Mouse (Mus musculus): Measurements from ENCODE around the gene Olfr202. TPM values are rescaled to one million over a fixed set of nuclear protein-coding genes. Genes with fewer than 3 reads are reported as not detected.
"Not testable (repeated sequence)": the region's sequence is repeated elsewhere in the genome, so short reads cannot be mapped to it uniquely, and the experiment has no call there.

The Olfr202 gene
- not detected in 2 replicates for total RNA-seq (2012; rRNA removed)

DNA sequence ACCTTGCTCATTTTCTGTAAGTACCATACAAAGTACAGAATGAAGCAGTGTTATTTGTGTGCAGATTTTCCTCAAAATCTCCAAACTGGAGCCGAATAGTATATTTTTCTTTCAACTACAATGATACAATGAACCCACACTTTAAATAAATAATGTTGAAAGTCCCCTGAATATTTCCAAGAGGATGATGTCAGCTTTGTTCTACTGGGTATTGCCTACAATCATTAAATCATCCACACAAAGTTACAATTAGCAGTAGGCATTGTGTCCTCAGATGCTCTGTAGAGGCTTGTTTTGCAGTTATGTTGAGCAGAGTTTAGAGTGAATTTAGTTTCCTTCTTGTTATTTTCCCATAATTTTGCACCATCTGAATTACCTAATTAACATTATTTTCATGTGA, at the start of gene Olfr202:
Gene Olfr202, minus strand, starts transcription at position 101 of the 400 bp plus-strand sequence.
- TF ChIP-seq MAFK (IDR thresholded peaks at IDR 0.05; ENCODE audit: insufficient read depth, low read depth, low read length) (no peak), CHD2 (IDR thresholded peaks at IDR 0.05; ENCODE audit: low read depth, low read length) (no peak), ZNF384 (IDR thresholded peaks at IDR 0.05; ENCODE audit: low read depth, low read length) (no peak), ZC3H11A (IDR thresholded peaks at IDR 0.05; ENCODE audit: borderline replicate concordance, low read depth, low read length) (no peak), HCFC1 (IDR thresholded peaks at IDR 0.05; ENCODE audit: borderline replicate concordance, insufficient read depth, low read length) (no peak)
- in situ Hi-C loops (cut with MboI; ENCODE audit: low sequenced_read_pairs in 2 of 2, unreplicated experiment in 2 of 2), result no loop called here
- DNase-seq (ENCODE audit: low read depth, low spot score), result no peak
- Histone ChIP-seq H3K4me1 (ENCODE audit: control insufficient read depth in 2 of 2, insufficient read depth in 2 of 2, low read length in 2 of 2, poor library complexity in 1 of 2) (no peaks in the 10 kb centered on the region), H3K4me3 (ENCODE audit: insufficient read depth in 1 of 2, low read depth in 1 of 2, low read length in 2 of 2, poor library complexity in 1 of 2, severe bottlenecking in 1 of 2) (no peak within 1 kb of the TSS), H3K36me3 (ENCODE audit: control insufficient read depth, insufficient read depth, low read length, poor library complexity, severe bottlenecking) (no peaks in the 10 kb centered on the region), H3K9ac (ENCODE audit: insufficient read depth, low read depth, low read length, poor library complexity, severe bottlenecking) (no peak within 1 kb of the TSS), H3K9me3 (ENCODE audit: control insufficient read depth, insufficient read depth, low read depth, low read length) (no peaks in the 10 kb centered on the region), H3K27ac (ENCODE audit: insufficient read depth, low read depth, low read length, poor library complexity, severe bottlenecking) (no peak within 1 kb of the TSS)

DNA sequence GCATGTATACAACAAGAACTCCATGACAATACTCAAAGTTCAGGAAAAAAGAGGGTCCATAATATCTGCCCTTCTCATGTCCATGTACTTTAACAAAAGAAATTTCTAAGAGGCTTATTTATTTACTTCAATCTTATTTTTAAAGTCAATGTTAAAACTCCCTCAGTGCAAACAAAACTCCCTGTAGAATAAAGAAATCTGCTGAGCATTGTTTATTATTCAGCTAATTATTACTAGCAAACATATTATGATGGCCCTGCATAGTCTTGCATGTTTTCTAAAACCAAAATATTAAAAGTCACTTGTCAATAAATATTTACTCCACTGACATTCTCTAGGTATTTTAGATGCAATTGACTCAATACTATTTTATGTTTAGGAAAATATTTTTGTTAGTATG, 44.4 kb upstream of the Olfr202 start, which contains the start of gene Olfr205:
Gene Olfr205, minus strand, starts transcription at position 101 of the 400 bp plus-strand sequence.
- no peak within 1 kb of the TSS for H3K9ac ChIP-seq (ENCODE audit: insufficient read depth, low read depth, low read length, poor library complexity, severe bottlenecking)
- DNase-seq (ENCODE audit: low read depth, low spot score), result no peak
- no peaks in the 10 kb centered on the region for H3K9me3 ChIP-seq (ENCODE audit: control insufficient read depth, insufficient read depth, low read depth, low read length)
- no peaks in the 10 kb centered on the region for H3K36me3 ChIP-seq (ENCODE audit: control insufficient read depth, insufficient read depth, low read length, poor library complexity, severe bottlenecking)
- no peaks in the 10 kb centered on the region for H3K4me1 ChIP-seq (ENCODE audit: control insufficient read depth in 2 of 2, insufficient read depth in 2 of 2, low read length in 2 of 2, poor library complexity in 1 of 2)
- H3K4me3 ChIP-seq (ENCODE audit: insufficient read depth in 1 of 2, low read depth in 1 of 2, low read length in 2 of 2, poor library complexity in 1 of 2, severe bottlenecking in 1 of 2), result no peak within 1 kb of the TSS
- in situ Hi-C loops (cut with MboI; ENCODE audit: low sequenced_read_pairs in 2 of 2, unreplicated experiment in 2 of 2), result no loop called here
- no peak within 1 kb of the TSS for H3K27ac ChIP-seq (ENCODE audit: insufficient read depth, low read depth, low read length, poor library complexity, severe bottlenecking)
- TF ChIP-seq HCFC1 (IDR thresholded peaks at IDR 0.05; ENCODE audit: borderline replicate concordance, insufficient read depth, low read length) (no peak), ZC3H11A (IDR thresholded peaks at IDR 0.05; ENCODE audit: borderline replicate concordance, low read depth, low read length) (no peak), ZNF384 (IDR thresholded peaks at IDR 0.05; ENCODE audit: low read depth, low read length) (no peak), MAFK (IDR thresholded peaks at IDR 0.05; ENCODE audit: insufficient read depth, low read depth, low read length) (no peak)

DNA sequence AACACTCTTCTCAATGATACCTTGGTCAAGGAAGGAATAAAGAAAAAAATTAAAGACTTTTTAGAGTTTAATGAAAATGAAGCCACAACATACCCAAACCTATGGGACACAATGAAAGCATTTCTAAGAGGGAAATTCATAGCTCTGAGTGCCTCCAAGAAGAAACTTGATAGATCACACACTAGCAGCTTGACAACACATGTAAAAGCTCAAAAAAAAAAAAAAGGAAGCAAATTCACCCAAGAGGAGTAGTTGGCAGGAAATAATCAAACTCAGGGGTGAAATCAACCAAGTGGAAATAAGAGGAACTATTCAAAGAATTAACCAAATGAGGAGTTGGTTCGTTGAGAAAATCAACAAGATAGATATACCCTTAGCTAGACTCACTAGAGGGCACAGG, 36.7 kb upstream of the Olfr202 start:
- in situ Hi-C loops (cut with MboI; ENCODE audit: low sequenced_read_pairs in 2 of 2, unreplicated experiment in 2 of 2); H3K9ac ChIP-seq (ENCODE audit: insufficient read depth, low read depth, low read length, poor library complexity, severe bottlenecking); H3K36me3 ChIP-seq (ENCODE audit: control insufficient read depth, insufficient read depth, low read length, poor library complexity, severe bottlenecking); H3K4me3 ChIP-seq (ENCODE audit: insufficient read depth in 1 of 2, low read depth in 1 of 2, low read length in 2 of 2, poor library complexity in 1 of 2, severe bottlenecking in 1 of 2); H3K27ac ChIP-seq (ENCODE audit: insufficient read depth, low read depth, low read length, poor library complexity, severe bottlenecking); DNase-seq (ENCODE audit: low read depth, low spot score); H3K9me3 ChIP-seq (ENCODE audit: control insufficient read depth, insufficient read depth, low read depth, low read length); H3K4me1 ChIP-seq (ENCODE audit: control insufficient read depth in 2 of 2, insufficient read depth in 2 of 2, low read length in 2 of 2, poor library complexity in 1 of 2): not testable (repeated sequence)

DNA sequence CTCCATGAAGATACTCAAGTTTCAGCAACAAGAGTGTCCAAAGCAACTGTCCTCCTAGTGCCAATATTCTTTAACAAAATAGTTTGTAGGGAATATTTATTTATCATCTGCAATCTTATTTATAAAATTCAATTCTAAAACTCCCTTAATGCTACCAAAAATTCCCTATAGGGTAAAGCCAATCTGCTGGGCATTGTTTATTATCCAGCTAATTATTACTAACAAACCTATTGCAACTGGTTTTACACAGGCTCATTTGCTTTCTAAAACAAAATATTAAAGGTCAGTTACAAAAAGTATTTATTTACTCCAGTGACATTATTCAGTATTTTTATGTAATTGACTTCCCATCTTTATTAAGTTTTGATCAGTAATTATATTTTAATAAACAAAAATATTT, 31.6 kb upstream of the Olfr202 start, which contains the start of gene Olfr204:
Gene Olfr204, minus strand, starts transcription at position 101 of the 400 bp plus-strand sequence.
- TF ChIP-seq ZNF384 (IDR thresholded peaks at IDR 0.05; ENCODE audit: low read depth, low read length) (no peak), HCFC1 (IDR thresholded peaks at IDR 0.05; ENCODE audit: borderline replicate concordance, insufficient read depth, low read length) (no peak), CHD2 (IDR thresholded peaks at IDR 0.05; ENCODE audit: low read depth, low read length) (no peak)
- H3K4me1 ChIP-seq (ENCODE audit: control insufficient read depth in 2 of 2, insufficient read depth in 2 of 2, low read length in 2 of 2, poor library complexity in 1 of 2), result no peaks in the 10 kb centered on the region
- H3K4me3 ChIP-seq (ENCODE audit: insufficient read depth in 1 of 2, low read depth in 1 of 2, low read length in 2 of 2, poor library complexity in 1 of 2, severe bottlenecking in 1 of 2), result no peak within 1 kb of the TSS
- no peak within 1 kb of the TSS for H3K9ac ChIP-seq (ENCODE audit: insufficient read depth, low read depth, low read length, poor library complexity, severe bottlenecking)
- no peak within 1 kb of the TSS for H3K27ac ChIP-seq (ENCODE audit: insufficient read depth, low read depth, low read length, poor library complexity, severe bottlenecking)
- no peak for DNase-seq (ENCODE audit: low read depth, low spot score)
- no peaks in the 10 kb centered on the region for H3K9me3 ChIP-seq (ENCODE audit: control insufficient read depth, insufficient read depth, low read depth, low read length)
- in situ Hi-C loops (cut with MboI; ENCODE audit: low sequenced_read_pairs in 2 of 2, unreplicated experiment in 2 of 2), result no loop called here
- no peaks in the 10 kb centered on the region for H3K36me3 ChIP-seq (ENCODE audit: control insufficient read depth, insufficient read depth, low read length, poor library complexity, severe bottlenecking)

DNA sequence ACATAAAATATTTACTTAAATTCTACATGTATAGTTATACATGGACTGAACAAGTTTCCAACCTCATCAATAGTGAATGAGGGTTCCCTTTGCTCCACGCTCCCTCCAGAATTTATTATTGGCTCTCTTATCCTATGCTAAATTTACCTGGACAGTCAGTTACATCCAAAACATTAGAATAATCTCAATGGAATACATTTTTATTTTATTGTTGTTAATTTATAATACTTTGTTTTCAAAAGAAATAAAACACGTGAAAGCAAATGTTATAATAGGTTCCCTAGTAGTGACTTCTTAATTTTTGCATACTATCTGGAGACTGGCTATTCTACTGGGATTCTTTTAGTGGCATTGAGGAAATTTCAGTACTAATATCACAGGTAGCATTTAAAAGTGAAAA, 12.0 kb upstream of the Olfr202 start, which contains the start of gene Olfr203:
Gene Olfr203, plus strand, starts transcription at position 301 of the 400 bp plus-strand sequence.
- Histone ChIP-seq H3K9ac (ENCODE audit: insufficient read depth, low read depth, low read length, poor library complexity, severe bottlenecking) (no peak within 1 kb of the TSS), H3K27ac (ENCODE audit: insufficient read depth, low read depth, low read length, poor library complexity, severe bottlenecking) (no peak within 1 kb of the TSS), H3K36me3 (ENCODE audit: control insufficient read depth, insufficient read depth, low read length, poor library complexity, severe bottlenecking) (no peaks in the 10 kb centered on the region), H3K4me3 (ENCODE audit: insufficient read depth in 1 of 2, low read depth in 1 of 2, low read length in 2 of 2, poor library complexity in 1 of 2, severe bottlenecking in 1 of 2) (no peak within 1 kb of the TSS), H3K9me3 (ENCODE audit: control insufficient read depth, insufficient read depth, low read depth, low read length) (no peaks in the 10 kb centered on the region), H3K4me1 (ENCODE audit: control insufficient read depth in 2 of 2, insufficient read depth in 2 of 2, low read length in 2 of 2, poor library complexity in 1 of 2) (no peaks in the 10 kb centered on the region)
- DNase-seq (ENCODE audit: low read depth, low spot score), result no peak
- TF ChIP-seq ZC3H11A (IDR thresholded peaks at IDR 0.05; ENCODE audit: borderline replicate concordance, low read depth, low read length) (no peak), MAFK (IDR thresholded peaks at IDR 0.05; ENCODE audit: insufficient read depth, low read depth, low read length) (no peak), CHD2 (IDR thresholded peaks at IDR 0.05; ENCODE audit: low read depth, low read length) (no peak), ZNF384 (IDR thresholded peaks at IDR 0.05; ENCODE audit: low read depth, low read length) (no peak), HCFC1 (IDR thresholded peaks at IDR 0.05; ENCODE audit: borderline replicate concordance, insufficient read depth, low read length) (no peak)
- in situ Hi-C loops (cut with MboI; ENCODE audit: low sequenced_read_pairs in 2 of 2, unreplicated experiment in 2 of 2), result no loop called here

DNA sequence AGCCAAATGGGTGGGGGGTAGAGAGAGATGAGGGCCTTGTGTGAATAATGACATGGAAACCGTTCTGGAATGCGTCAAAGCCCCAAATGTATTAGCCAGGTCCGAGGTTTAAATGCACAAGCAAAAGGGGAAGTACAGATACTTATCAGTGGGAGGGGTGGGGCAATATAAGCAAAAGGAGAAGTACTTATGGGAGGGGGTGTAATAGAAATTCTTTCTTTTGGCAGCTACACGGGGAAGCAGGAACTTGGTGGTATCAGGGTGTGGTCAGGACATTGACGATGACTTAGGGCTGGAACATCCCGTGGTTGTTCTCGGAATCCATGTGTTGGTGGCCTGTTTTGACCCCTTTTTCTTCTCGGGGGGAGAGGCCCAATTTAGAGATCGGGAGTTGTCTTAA, 983 bp upstream of the Olfr202 start:
- H3K4me3 ChIP-seq (ENCODE audit: insufficient read depth in 1 of 2, low read depth in 1 of 2, low read length in 2 of 2, poor library complexity in 1 of 2, severe bottlenecking in 1 of 2); H3K36me3 ChIP-seq (ENCODE audit: control insufficient read depth, insufficient read depth, low read length, poor library complexity, severe bottlenecking); in situ Hi-C loops (cut with MboI; ENCODE audit: low sequenced_read_pairs in 2 of 2, unreplicated experiment in 2 of 2); H3K27ac ChIP-seq (ENCODE audit: insufficient read depth, low read depth, low read length, poor library complexity, severe bottlenecking); H3K9ac ChIP-seq (ENCODE audit: insufficient read depth, low read depth, low read length, poor library complexity, severe bottlenecking); DNase-seq (ENCODE audit: low read depth, low spot score); H3K4me1 ChIP-seq (ENCODE audit: control insufficient read depth in 2 of 2, insufficient read depth in 2 of 2, low read length in 2 of 2, poor library complexity in 1 of 2); H3K9me3 ChIP-seq (ENCODE audit: control insufficient read depth, insufficient read depth, low read depth, low read length): not testable (repeated sequence)
